Mouse (Mus musculus) kidney, adult 2 months (tissue): ENCODE measurements around the gene Rap2b.

ENCODE experiments used
- CTCF ChIP-seq: fragments of 200-500 bp; conservative IDR thresholded peaks from 2 replicates; pipeline ENCODE4 v1.5.1; 2011; ENCODE audit warnings: low read depth, mild to moderate bottlenecking, control low read depth, low read length, moderate library complexity, mixed read lengths; ENCODE audit not compliant: insufficient read depth, insufficient read length
- POLR2A ChIP-seq: fragments of 200-500 bp; IDR thresholded peaks from one replicate; pipeline ENCODE4 v1.6.1; 2011; ENCODE audit warnings: low read depth, low read length, control low read depth

- TF ChIP-seq POLR2A (no peak), CTCF (no peak)
These were observed 4.4 kb downstream of the Rap2b start, which contains the start of gene B430305J03Rik for GRCm38 (mm10) chr3:61365779-61366373.
